Mouse (Mus musculus) erythroblast, embryonic 14.5 days (primary cell): ENCODE measurements around the gene Gm9936.

ENCODE experiments used
- GATA1 ChIP-seq: IDR thresholded peaks from 2 replicates; pipeline ENCODE4 v1.6.1; 2012; ENCODE audit warnings: low read length, inconsistent platforms, mixed read lengths
- TAL1 ChIP-seq: IDR thresholded peaks from 3 replicates; pipeline ENCODE4 v1.6.1; 2012; ENCODE audit warnings: low read length, inconsistent platforms, mixed read lengths

- TF ChIP-seq TAL1 (no peak), GATA1 (no peak)
These were observed 38.9 kb upstream of the Gm9936 start for GRCm38 (mm10) chr5:114897374-114897793.
